Mouse (Mus musculus) megakaryocyte, adult 5-6 weeks (primary cell): ENCODE measurements at regions not wholly inside any gene's neighbourhood (a gene's known extent, or its start where the extent isn't known, plus 50 kb on each side); places are given as distances from the start of the nearest gene placed in this dataset.

Experiments used
- ATAC-seq: 2 replicates; pipeline ENCODE4 v1.8.0; 2016; ENCODE audit warnings: mild to moderate bottlenecking, inconsistent platforms; ENCODE audit not compliant: poor library complexity, severe bottlenecking

- ATAC-seq = no peak
Observed at GRCm38 (mm10) chrX:139392777-139393176, 59.3 kb downstream of the Trap1a start.

GRCm38 (mm10) chrX:139416701-139417100, 63.5 kb upstream of the D330045A20Rik start:
- peak; percentile 62; the same call in 1 of the 2 replicates for ATAC-seq

GRCm38 (mm10) chrX:139419867-139420266, 60.3 kb upstream of the D330045A20Rik start:
- no peak for ATAC-seq

DNA sequence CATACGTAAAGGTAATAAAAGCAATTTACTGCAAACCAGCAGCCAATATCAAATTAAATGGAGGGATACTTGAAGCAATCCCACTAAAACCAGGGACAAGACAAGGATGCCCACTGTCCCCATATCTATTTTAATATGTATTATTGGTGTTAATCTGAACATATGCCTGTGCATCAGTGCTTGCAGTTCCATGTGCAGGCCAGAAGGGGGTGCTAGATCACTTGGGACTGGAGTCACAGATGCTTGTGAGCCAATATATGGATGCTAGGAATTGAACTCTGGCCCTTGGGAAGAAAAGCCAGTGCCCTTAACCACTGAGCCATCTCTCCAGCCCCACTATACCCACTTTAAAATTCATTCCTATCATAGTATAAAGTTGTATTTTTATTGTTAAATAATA, 55.9 kb upstream of the D330045A20Rik start:
- peak; percentile 68 for ATAC-seq
